Mouse (Mus musculus) CD4-positive, CD25-positive, alpha-beta regulatory T cell, adult 4 months (primary cell): Measurements from ENCODE around the gene 0610030E20Rik. TPM values are rescaled to one million over a fixed set of nuclear protein-coding genes. Genes with fewer than 3 reads are reported as not detected.

Experiments used
- ATAC-seq: one replicate; pipeline ENCODE4 v1.8.0; 2017
- polyA plus RNA-seq, 2 experiments: library from polyadenylated mRNA; unstranded; fragments of 100-300 nt; shearing (Covaris generic); gene quantifications; one replicate each; pipeline ENCODE4 v1.2.1; 2017

Gene 0610030E20Rik
- polyA plus RNA-seq, 2 experiments from 2014 or later = 17.7 to 18.4 TPM

DNA sequence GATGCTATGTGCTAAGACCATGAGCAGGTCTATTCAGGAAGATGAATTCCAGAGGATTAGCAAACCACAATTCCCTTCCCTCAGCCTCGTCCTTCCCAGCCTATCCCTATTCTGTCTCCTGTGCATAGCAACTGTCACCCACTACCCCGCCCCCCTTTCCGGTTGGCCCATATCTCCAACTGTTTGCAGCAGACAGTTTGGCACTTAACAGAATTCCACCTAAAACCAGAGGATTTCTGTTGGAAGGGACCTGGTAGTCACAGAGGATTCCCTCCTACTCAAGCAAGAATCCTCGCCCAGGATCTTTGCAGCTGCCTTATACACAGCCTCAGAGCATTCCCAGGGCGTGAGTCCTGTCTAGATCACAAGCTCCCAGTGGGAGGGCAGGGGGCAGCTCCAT lies 24.0 kb downstream of the 0610030E20Rik start:
- no peak for ATAC-seq

DNA sequence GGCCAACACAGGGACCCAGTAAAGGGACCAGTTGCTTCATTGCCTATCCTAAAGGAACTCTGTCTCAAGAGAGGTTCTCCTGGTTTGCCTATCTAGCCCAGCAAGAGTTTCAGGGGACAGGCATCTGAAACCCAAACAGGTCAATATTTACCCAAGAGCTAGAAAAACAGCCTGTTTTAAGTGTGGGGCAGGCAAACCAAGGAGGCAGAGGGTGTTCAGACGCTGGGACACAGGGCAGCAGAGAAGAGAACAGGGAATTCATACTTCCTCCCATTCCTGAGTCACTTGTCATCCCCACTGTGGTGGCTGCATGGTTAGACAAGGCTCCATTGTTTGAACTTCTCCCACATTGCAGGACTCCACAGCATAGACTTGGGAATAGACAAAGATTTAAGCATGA lies 24.5 kb downstream of the 0610030E20Rik start:
- no peak for ATAC-seq

- ATAC-seq = no peak
These were observed 26.1 kb downstream of the 0610030E20Rik start for GRCm38 (mm10) chr6:72373184-72373583.

- ATAC-seq = no peak
These were observed 27.1 kb downstream of the 0610030E20Rik start for GRCm38 (mm10) chr6:72374206-72374605.

DNA sequence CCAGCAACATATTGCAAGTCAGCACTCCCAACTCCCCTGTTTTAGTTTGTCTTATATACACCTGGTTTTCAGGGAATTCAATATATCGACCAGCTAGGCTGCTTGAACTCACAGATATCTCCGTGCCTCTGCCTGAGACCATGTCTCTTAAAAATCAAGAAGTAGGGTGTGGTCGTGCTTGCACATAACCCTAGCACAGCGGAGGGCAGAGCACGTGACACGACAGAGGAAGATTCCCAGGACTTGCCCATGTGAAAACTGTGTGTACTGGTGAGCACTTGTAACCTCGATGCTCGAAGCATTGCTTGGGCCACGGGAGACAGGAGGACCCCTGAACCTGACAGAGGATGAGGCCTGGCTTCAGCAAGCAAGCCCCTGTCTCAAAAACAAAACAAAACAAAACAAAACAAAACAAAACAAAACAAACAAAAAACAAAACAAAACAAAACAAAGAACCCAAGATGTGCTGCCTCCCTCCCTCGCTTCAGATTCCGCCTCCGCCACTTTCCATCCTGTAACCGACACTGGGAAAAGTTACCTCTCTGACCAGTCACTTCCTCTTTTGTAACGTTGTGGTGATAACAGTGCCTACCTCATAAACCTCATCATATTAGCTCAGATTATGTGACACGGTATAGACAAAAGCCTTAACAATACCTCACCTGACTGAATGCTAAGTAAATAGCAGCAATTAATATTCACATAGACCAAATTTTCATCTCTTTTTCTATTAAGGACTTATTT lies 27.9 kb downstream of the 0610030E20Rik start:
- ATAC-seq = peak; percentile 42

GRCm38 (mm10) chr6:72378510-72379234 lies 31.6 kb downstream of the 0610030E20Rik start:
- ATAC-seq = no peak

- no peak for ATAC-seq
These were observed 32.4 kb downstream of the 0610030E20Rik start for GRCm38 (mm10) chr6:72379377-72380130.

DNA sequence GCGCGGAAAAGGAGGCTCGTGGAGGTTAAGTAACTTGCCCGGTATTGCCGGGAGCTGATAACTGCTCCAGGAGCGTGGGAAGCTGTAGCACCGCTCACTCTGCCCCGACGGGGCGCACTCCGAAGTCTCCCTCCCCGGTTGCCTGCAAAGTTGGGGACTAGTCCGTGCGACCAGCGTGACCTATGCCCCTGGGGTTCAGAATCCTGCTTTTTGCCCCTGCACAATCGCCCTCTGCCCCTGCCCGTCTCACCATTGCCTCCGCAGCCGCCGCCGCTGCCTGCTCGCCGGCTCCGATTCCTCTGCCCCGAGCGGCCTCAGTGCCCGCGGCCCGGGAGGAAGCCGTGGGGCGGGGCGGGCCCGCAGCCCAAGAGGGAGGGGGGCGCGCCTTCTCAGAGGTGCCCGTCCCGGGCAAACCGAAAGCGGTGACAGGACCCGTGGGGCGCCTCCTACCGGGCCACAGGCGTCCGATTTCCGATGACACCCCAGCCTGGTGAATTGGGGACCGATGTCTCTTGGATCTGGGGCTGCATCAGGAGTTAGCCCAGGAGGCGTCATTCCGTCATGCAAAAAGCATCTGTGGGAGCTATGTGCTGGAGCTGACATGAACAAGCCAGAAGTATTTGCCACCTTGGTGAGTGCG lies 33.1 kb downstream of the 0610030E20Rik start, which contains the start of gene Vamp5:
Gene Vamp5 (minus strand): TSS at position 338 of the 640 bp plus-strand sequence.
- peak; percentile 89 for ATAC-seq

DNA sequence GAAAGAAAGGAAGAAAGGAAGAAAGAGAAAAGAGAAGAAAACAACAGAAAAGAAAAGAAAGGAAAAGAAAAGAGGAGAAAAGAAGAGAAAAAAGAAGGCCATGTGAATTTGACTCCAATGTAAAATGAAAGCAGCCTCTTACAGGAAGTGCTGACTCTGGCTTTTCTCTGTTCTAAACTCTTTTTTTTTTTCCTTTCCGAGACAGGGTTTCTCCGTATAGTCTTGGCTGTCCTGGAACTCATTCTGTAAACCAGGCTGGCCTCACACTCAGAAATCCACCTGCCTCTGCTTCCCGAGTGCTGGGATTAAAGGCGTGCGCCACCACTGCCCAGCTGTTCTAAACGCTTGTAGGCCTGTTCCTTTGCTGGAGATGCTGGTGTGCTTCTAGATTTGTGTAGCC lies 35.4 kb downstream of the 0610030E20Rik start:
- peak; percentile 40 for ATAC-seq

GRCm38 (mm10) chr6:72383142-72383820 lies 36.2 kb downstream of the 0610030E20Rik start:
- ATAC-seq = no peak

DNA sequence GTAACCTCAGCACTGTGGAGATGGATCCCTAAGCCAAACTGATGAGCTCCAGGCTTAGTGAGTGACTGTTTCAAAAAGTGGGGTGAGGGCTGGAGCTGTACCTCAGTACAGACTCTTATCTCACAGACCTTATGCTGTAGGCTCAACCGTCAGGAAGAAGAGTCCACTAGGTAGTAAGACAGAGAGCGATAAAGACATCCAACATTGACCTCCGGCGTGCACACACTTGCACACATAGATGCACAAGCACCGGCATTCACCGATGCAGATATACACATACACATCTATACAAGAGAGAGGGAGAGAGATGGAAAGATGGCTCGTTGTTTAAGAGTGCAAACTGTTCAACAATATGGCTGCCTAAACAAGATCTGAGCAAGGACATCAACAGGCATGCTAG lies 36.8 kb downstream of the 0610030E20Rik start:
- no peak for ATAC-seq

GRCm38 (mm10) chr6:72385258-72385657 lies 38.1 kb downstream of the 0610030E20Rik start:
- no peak for ATAC-seq

DNA sequence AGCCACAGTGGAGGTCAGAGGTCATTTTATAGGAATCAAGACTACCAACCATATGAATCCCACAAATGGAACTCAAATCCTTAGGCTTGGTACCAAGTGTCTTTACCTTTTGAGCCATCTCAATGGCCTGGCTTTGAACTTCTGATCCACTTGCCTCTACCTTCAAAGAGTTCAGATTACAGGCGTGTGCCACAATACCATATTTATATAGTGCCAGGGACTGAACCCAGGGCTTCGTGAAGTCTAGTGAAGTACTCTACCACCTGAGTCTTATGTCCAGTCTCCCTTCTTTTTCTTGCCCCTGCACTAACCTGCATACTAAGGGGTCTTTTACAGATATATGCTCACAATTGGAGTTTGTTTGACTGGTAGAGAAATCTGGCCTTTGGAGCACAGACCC lies 39.4 kb downstream of the 0610030E20Rik start:
- ATAC-seq = no peak

GRCm38 (mm10) chr6:72387816-72388215 lies 40.7 kb downstream of the 0610030E20Rik start:
- ATAC-seq = no peak

GRCm38 (mm10) chr6:72388266-72388665 lies 41.1 kb downstream of the 0610030E20Rik start:
- ATAC-seq = no peak

DNA sequence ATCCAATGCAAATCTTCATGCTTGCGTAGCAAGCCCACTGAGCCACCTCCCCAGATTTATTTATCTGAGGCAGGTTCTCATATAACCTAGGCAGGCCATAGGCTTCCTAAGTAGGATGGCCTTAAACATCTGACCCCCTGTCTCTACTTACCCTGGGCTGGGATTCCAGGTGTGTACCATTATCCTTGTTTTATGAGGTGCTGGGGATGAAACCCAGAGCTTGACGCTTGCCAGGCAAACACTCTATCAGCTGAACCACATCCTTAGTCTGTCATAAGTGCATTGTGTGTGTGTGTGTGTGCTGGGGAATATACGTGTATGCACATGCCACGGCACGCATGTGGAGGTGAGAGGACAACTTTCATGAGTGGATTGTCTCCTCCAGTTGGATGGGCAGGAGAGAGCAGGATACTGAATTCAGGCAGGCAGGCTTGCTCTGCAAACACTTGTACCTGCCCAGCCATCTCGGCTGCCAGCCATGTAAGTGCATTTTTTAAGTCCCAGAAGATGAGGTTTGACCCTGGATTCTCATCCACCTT lies 41.7 kb downstream of the 0610030E20Rik start:
- no peak for ATAC-seq

- peak; percentile 24 for ATAC-seq
These were observed 42.4 kb downstream of the 0610030E20Rik start for GRCm38 (mm10) chr6:72389471-72389940.

GRCm38 (mm10) chr6:72389941-72390771 lies 43.0 kb downstream of the 0610030E20Rik start, which contains the start of gene Vamp8:
TSS of gene Vamp8 (minus strand) at chr6:72390703.
- peak; percentile 82 for ATAC-seq

GRCm38 (mm10) chr6:72390795-72391521 lies 43.8 kb downstream of the 0610030E20Rik start:
- ATAC-seq = peak; percentile 40

DNA sequence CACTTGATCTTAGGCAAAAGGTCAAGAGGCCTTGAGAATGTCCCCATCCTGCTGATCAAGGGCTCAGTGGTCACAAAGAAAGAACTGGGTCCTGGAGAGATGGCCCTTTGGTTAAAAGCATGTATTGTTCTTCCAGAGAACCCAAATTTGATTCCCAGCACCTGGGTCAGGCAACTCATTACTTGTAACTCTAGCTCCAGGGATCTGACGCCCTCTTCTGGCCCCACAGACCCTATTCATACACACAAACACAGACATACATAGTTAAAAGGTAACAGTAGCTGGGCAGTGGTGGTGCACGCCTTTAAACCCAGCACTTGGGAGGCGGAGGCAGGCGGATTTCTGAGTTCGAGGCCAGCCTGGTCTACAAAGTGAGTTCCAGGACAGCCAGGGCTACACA lies 45.2 kb downstream of the 0610030E20Rik start:
- ATAC-seq = no peak
